Mouse (Mus musculus) induced T-regulatory cell, adult 2 months (primary cell): ENCODE results near the gene Slc43a1.
"Not testable (repeated sequence)": the region's sequence is repeated elsewhere in the genome, so short reads cannot be mapped to it uniquely, and the experiment has no call there.

Experiments used
- DNase-seq: peaks from one replicate; pipeline ENCODE4 v3.0.0-alpha.2; 2012; ENCODE audit warnings: low read depth

The Slc43a1 gene

GRCm38 (mm10) chr2:84896686-84897085 is 58.0 kb downstream of the Slc43a1 start:
- not testable (repeated sequence) for DNase-seq

GRCm38 (mm10) chr2:84912722-84913121 is 74.1 kb downstream of the Slc43a1 start:
- no peak for DNase-seq
